ENCODE assay signal across 20 mouse cellular contexts in the genomic region with DNA sequence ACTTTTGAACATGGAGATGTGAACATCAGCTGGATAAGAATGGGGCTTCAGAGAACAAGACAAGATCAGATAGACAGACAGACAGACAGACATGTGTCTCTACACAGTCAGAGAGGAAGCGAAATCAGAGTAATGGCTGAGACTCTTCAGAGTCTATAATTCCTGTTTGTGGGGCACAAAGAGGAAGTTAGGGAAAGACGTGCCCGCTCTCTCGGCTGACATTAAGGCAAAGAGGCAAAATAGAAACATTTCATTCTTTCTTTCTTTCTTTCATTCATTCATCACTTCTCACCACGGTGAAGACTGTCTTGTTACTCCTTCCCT. TPM values are rescaled to one million over a fixed set of nuclear protein-coding genes. Genes with fewer than 3 reads are reported as not detected.
DNase-seq lines count a peak whose midpoint lies in the region; ATAC-seq and TF ChIP-seq lines count a peak whose summit lies in the region.
"Had no signal": no experiment of that assay in that cellular context is flagged by ENCODE, and none has a peak within 500 bp of the region (broad histone marks: within the 10 kb centered on the region; RNA-seq: fewer than 3 reads in every experiment).

No protein-coding gene starts in this region.

- H3K27ac ChIP-seq in gastrocnemius, adult 2 months = peak overlapping the region; percentile 66
- H3K27ac ChIP-seq in spleen, adult 2 months (ENCODE audit: insufficient read depth, low read length) = peak overlapping the region; percentile 57; the same call in 1 of the 2 replicates
- H3K27ac ChIP-seq: embryonic facial prominence, embryonic 13.5 days; hindbrain, embryonic 12.5 days; kidney, embryonic 15.5 days; limb, embryonic 10.5 days; liver, embryonic 13.5 days; midbrain, embryonic 13.5 days; stomach, postnatal 0 days had no signal

- TF ChIP-seq POLR2A in spleen, adult 2 months (IDR thresholded peaks at IDR 0.05; ENCODE audit: low read depth, low read length) = no peak

- intact Hi-C loops in gastrocnemius, adult 2 months (cut with DNase I) = no loop called here

- no peaks in the 10 kb centered on the region; the same call in none of the 2 replicates for H3K4me1 ChIP-seq in spleen, adult 2 months (ENCODE audit: control insufficient read depth, insufficient read depth, insufficient read length)

- no peaks in the 10 kb centered on the region for H3K27me3 ChIP-seq in spleen, adult 2 months (ENCODE audit: control insufficient read depth, insufficient read depth, low read length)
- H3K27me3 ChIP-seq: embryonic facial prominence, embryonic 13.5 days; hindbrain, embryonic 12.5 days; kidney, embryonic 15.5 days; liver, embryonic 13.5 days; midbrain, embryonic 13.5 days; Patski had no signal

- WGBS in spleen, adult 2 months = 31% methylated on average over 5 of the region's 5 CpGs

- DNase-seq in gastrocnemius, adult 2 months = no peak
- no peak for DNase-seq in gastrocnemius, adult 8-10 months (ENCODE audit: low spot score in 2 of 2)
- peak in 1 of 2 experiments; percentile 21 for DNase-seq in spleen, adult 2 months (ENCODE audit: low read depth in 1 of 2, low spot score in 2 of 2)
- DNase-seq in spleen, postnatal 4 days (ENCODE audit: low spot score in 2 of 2) = no peak
- DNase-seq in left cerebral cortex, adult 9 months (ENCODE audit: low spot score in 2 of 2) = no peak
- DNase-seq in c-Kit-positive CD71-positive TER-119-positive erythroid progenitor cells, embryonic 14.5 days (ENCODE audit: low spot score) = no peak
- DNase-seq: cerebellum, adult 18-20 months; liver, embryonic 13.5 days; retina, postnatal 1 day; thymus, postnatal 14 days had no signal

- no peaks in the 10 kb centered on the region; the same call in 1 of the 2 replicates for H3K36me3 ChIP-seq in spleen, adult 2 months (ENCODE audit: control insufficient read depth, insufficient read depth, low read length)
- H3K36me3 ChIP-seq: embryonic facial prominence, embryonic 13.5 days; hindbrain, embryonic 12.5 days; kidney, embryonic 15.5 days; liver, embryonic 13.5 days; midbrain, embryonic 13.5 days had no signal

- ATAC-seq in hematopoietic stem cell, adult 5-6 weeks (replicated peaks in 1 of 2; ENCODE audit: insufficient read depth in 1 of 2, low FRiP score in 2 of 2, low TSS enrichment in 1 of 2, low read depth in 1 of 2, poor library complexity in 2 of 2, severe bottlenecking in 2 of 2) = 0 out of 4 replicates have a peak, but pooled peaks have one; percentile 27 to 30
- ATAC-seq in frontal cortex, adult (ENCODE audit: low TSS enrichment) = no peak
- ATAC-seq: forebrain, embryonic 16.5 days; midbrain, embryonic 13.5 days; Patski had no signal

- no peak for TF ChIP-seq CTCF in gastrocnemius, adult 2 months (IDR thresholded peaks at IDR 0.05)
- TF ChIP-seq CTCF in spleen, adult 2 months (IDR thresholded peaks at IDR 0.05; ENCODE audit: extremely low read depth, insufficient read depth, insufficient read length, insufficient replicate concordance) = no peak

- H3K4me3 ChIP-seq in gastrocnemius, adult 2 months = no peak overlapping the region
- no peak overlapping the region for H3K4me3 ChIP-seq in spleen, adult 2 months (ENCODE audit: extremely low read depth, insufficient read depth, insufficient read length)
- H3K4me3 ChIP-seq: embryonic facial prominence, embryonic 13.5 days; hindbrain, embryonic 12.5 days; kidney, embryonic 15.5 days; limb, embryonic 10.5 days; liver, embryonic 13.5 days; midbrain, embryonic 13.5 days had no signal

RNA-seq across cellular contexts. Expression of a gene that starts 4.4 kb away (rescaled TPM):
- total RNA-seq in gastrocnemius, adult 2 months (2021) = 10 to 100 TPM; 19.3 to 33.8 TPM
- 10 to 100 TPM; 12.7 to 21.5 (median 17.9) TPM for total RNA-seq in gastrocnemius, adult 8-10 months (2022)
- polyA plus RNA-seq in spleen, adult 2 months (2012; rRNA removed) = 20.3 and 22.2 TPM in 2 replicates
- 44.0 and 48.7 TPM in 2 replicates for total RNA-seq in hematopoietic stem cell, adult 5-6 weeks (2017)

RNA-seq across cellular contexts. Expression of a gene that starts 48.4 kb away (rescaled TPM):
- total RNA-seq in gastrocnemius, adult 2 months (2021) = 10 to 100 TPM; 20.4 to 28.2 TPM
- 10 to 100 TPM; 12.4 to 19.9 (median 19.0) TPM for total RNA-seq in gastrocnemius, adult 8-10 months (2022)
- 38.6 and 40.9 TPM in 2 replicates for polyA plus RNA-seq in spleen, adult 2 months (2012; rRNA removed)
- total RNA-seq in hematopoietic stem cell, adult 5-6 weeks (2017) = 201 and 212 TPM in 2 replicates

RNA-seq across cellular contexts. Expression of a gene that starts 52.9 kb away (rescaled TPM):
- 1 to 10 TPM; 4.5 to 6.3 TPM for total RNA-seq in gastrocnemius, adult 2 months (2021)
- total RNA-seq in gastrocnemius, adult 8-10 months (2022) = 1 to 10 TPM; 2.7 to 5.0 (median 3.7) TPM
- polyA plus RNA-seq in spleen, adult 2 months (2012; rRNA removed) = 36.3 and 39.3 TPM in 2 replicates
- total RNA-seq in hematopoietic stem cell, adult 5-6 weeks (2017) = 30.3 and 33.5 TPM in 2 replicates
